Mouse (Mus musculus): Measurements from ENCODE around the gene Arhgef19. TPM values are rescaled to one million over a fixed set of nuclear protein-coding genes. Genes with fewer than 3 reads are reported as not detected.
A peak's percentile ranks its signal among the peaks of the same experiment; 100 is the strongest.

The Arhgef19 gene
- 10 to 100 TPM in 1 of 2 experiments, 1 to 10 TPM in 1; 9.2 to 10.5 TPM for total RNA-seq (2021)
- long read RNA-seq, experiment 1, partial matches to known transcripts, result 0 of 15 reads
- long read RNA-seq, experiment 1, other reads (novel, unspliced or antisense), result 15 of 15 reads
- long read RNA-seq, experiment 2, partial matches to known transcripts, result 2 of 9 reads
- long read RNA-seq, experiment 2, other reads (novel, unspliced or antisense), result 7 of 9 reads

DNA sequence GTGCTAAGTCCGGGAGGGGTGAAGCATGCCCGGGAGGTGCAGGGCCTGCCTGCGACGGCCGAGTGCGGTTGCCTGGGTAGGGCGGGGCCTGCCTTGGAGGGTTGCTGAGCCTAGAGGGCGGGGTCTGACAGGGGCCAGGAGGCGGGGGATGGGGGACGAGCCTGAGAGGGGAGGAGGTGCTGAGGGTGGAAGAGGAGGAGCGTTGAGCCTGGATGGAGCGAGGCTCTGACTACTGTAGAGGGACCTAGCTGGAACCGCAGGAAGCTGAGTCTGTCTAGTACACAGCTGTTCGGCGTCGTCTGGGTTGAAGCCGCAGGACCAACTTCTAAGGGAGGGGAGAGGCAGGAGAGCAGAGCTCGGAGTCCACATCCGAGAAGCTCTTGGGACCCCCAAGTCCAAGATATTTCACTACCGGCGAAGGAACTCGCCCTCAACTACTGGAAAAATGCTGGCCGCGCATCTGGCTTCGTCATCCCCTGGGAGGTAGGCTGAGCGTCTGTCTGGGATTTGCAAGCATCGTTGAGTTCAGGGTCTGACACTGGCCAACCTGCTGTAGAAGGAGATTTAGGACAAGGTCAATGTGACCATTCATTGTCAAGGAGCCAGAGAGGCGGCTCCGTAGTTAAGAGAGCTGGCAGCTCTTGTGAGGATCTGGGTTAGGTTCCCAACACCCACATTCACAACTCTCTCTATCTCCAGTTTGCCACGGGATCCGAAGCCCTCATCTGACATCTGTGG is at the start of gene Arhgef19:
Gene Arhgef19, plus strand, starts transcription at position 112 of the 738 bp plus-strand sequence.
- intact Hi-C loops (cut with DNase I), result no loop called here
- DNase-seq (ENCODE audit: low spot score in 2 of 2), result peak in 1 of 2 experiments; percentile 49

DNA sequence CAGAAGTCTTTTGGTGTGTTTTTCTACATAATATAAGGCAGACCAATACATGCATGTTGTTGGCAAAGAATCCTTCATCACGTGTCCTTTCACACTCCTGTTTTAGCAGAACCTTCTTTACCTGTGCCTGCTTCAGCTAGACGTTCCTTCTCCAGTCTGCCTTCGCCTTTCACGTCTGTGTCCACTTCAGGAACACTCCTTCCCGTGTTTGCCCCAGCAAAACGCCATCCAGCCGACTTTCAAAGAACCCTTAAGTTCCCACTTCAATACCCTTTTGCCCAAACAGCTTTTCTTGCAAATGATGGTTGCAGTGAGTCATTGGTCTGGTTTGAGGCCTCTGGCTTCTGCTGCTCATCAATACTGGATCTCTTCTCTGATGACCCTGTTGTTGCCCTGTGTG is 48.0 kb upstream of the Arhgef19 start:
- no peak for DNase-seq (ENCODE audit: low spot score in 2 of 2)
- intact Hi-C loops (cut with DNase I), result no loop called here

DNA sequence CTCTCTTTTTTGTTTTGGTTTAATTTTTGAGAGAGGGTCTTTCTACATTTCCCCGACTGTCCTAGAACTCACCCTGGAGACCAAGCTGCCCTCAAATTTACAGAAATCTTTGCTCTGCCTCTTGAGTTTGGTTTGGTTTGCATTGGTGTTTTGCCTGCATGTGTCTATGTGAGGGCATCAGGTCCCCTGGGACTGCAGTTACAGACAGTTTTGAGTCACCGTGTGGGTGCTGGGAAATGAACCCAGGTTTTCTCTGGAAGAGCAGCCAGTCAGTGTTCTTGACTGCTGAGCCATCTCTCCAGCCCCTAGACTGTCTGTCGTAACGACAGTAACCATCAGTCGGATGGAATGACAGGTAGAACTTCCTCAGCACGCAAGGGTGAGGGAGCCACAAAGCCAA is 44.7 kb upstream of the Arhgef19 start:
- intact Hi-C loops (cut with DNase I), result no loop called here
- DNase-seq (ENCODE audit: low spot score in 2 of 2), result no peak

DNA sequence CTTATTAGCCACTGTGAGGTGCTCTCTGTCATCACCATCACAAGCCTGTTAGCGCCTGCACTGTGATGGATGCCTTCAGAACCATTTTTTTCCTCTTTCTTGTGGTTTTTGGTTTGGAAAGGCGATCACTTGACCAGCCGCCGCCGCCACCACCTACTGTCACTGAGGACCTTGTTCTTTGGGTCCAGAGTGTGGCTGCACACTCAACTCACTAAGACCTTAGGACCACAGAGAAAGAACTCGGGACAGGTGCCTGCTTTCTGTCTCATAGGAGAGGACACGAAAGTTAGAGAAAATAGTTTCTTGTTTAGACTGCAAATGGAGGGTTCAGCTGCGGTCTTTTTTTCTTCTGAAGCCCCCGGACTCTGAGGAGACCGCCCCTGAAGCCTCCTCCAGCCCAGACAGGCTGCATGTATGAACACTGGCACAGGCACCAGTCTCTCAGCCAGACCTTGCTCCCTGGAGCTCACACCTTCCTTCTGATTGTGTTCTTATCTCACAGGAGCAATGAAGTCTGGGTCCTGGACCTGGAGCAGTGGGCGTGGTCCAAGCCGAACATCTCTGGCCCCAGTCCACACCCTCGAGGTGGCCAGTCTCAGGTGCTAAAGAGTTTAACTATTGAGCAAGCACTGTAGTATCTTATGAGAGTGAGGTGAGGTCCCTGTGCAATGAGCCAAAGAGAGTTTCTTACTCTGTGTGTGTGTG is 42.2 kb upstream of the Arhgef19 start:
- intact Hi-C loops (cut with DNase I), result no loop called here
- no peak for DNase-seq (ENCODE audit: low spot score in 2 of 2)

DNA sequence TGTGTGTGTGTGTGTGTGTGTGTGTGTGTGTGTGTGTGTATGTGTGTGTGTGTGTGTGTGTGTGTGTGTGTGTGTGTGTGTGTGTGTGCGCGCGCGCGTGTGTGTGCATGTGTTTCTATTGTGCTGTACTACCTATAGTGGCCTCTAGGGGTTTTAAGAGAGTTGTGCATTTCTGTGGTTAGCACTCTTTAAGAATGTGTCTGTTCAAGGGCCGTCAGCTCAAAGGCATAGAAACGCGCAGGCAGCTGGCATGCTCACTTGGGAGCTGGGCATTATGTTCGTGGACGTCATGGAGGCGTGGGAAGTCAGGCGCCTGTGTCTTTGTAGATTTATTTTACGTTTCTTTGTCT is 41.6 kb upstream of the Arhgef19 start:
- intact Hi-C loops (cut with DNase I), result no loop called here
- no peak for DNase-seq (ENCODE audit: low spot score in 2 of 2)

DNA sequence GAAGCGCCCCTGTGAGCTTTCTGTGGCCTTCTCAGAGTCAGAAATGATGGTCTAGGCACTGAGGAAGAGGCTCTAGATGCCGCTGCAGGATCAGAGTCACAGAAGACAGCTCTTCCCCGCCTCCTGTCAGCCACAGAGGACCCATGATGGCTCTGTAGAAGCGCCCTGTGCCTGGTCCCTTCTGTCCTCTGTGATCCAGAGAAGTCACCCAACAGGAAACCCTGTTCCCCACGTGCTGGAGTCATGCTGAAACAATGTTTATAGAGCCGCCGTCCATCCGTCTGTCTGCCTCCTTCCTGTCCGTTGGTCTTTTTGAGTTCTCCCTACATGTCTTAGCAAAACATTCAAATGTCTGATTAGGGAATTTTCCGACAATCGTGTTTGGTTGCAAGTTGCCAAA is 38.4 kb upstream of the Arhgef19 start:
- DNase-seq (ENCODE audit: low spot score in 2 of 2), result no peak
- intact Hi-C loops (cut with DNase I), result loop anchor here (5.0 kb wide), 2 partner anchors 54 to 161 kb away; partner anchors contain the start of gene Fbxo42

DNA sequence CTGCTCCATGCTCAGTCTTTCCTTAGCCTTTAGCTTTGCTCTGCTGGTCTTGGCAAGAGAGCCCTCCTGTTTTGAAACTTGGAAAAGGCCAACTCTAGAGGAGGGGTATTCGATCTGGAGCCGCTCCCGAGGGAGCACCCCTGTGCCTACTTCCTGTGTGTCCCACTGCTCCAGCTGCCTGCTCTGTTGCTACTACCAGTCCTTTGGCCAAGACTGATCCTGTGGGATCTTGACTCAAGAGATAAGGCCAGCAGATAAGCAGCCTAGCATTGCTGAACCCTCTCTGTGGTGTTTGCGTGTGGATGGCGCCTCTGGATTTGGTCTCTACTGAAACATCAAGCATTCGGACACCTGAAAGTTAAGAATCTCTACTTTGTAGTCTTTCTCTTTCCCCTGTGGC is 37.1 kb upstream of the Arhgef19 start:
- no peak for DNase-seq (ENCODE audit: low spot score in 2 of 2)
- intact Hi-C loops (cut with DNase I), result loop anchor here (5.0 kb wide), 2 partner anchors 55 to 160 kb away; partner anchors contain the start of gene Fbxo42

DNA sequence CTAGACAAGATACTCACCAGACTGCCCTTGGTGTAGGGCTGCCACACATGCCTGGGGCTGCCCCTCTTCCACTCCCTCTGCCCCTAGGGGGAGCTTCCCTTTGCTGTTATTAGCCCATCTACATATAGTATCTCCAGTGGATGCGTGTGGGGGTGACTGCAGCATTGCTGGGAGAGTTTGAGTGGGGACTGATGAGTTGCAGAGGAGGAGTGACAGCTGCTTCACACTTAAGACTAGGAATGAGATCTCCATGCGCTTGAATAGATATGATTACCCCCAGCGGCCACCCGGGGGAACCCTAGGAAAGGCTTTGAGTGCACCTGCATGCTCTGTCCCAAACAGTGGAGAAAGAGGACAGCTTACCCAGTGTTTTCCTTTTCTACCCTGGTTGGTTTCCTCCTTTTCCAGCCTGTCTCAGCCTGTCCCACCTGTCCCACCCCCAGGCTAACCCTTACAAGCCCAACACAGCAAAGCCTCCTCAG is 34.7 kb upstream of the Arhgef19 start:
- intact Hi-C loops (cut with DNase I), result loop anchor here (5.0 kb wide), 2 partner anchors 57 to 158 kb away; partner anchors contain the start of gene Fbxo42
- DNase-seq (ENCODE audit: low spot score in 2 of 2), result peak; percentile 38 to 56

DNA sequence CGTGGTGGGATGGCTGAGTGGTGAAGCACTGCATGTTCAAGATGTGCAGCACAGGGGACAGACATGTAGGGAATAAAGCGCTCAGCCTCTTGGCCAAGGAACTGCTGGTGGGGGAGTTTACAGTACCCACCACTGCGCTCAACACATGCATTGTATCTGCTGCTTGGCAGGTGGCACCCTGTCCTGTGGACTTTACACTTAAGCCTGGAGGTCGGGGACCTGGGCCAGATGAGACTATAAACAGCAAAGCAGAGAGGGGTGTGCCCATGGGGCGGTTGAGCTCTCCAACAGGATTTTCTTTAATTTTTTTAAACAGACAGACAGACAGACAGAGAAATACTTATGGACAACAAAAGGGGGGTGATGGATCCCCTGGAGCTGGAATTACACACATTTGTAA is 32.2 kb upstream of the Arhgef19 start:
- no peak for DNase-seq (ENCODE audit: low spot score in 2 of 2)
- intact Hi-C loops (cut with DNase I), result no loop called here

DNA sequence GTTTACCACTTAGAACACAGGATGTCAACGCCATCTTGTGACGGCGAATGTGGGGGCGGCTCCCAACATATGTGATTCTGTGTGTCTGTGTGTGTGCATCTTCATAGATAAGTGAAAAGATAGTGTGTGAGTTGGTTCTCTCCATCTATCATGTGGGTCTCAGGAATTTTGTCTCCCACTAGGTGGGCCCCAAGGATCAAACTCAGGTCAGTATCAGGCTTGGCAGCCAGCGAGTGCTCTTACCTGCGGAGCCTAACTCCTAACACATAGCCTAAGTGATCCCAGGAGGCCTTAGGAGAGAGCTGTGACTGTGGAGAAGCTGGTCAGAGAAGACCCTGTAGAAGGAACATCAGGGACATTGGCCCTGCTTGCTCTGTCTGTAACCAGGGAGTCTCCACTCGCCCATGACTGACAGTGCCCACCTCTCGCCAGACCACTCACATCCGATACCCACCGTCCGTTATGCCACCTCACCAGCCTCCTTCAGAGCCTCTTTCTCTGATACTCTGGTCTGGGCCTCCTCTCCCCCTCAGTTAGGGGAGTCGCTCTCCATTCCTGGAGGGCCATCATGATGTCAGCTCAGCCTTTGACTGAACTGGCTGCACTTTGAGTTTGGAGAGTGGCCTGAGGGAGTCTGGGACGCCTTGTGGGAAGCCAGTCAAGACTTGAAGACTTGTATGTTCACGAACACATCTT is 28.6 kb upstream of the Arhgef19 start:
- intact Hi-C loops (cut with DNase I), result no loop called here
- DNase-seq (ENCODE audit: low spot score in 2 of 2), result no peak

DNA sequence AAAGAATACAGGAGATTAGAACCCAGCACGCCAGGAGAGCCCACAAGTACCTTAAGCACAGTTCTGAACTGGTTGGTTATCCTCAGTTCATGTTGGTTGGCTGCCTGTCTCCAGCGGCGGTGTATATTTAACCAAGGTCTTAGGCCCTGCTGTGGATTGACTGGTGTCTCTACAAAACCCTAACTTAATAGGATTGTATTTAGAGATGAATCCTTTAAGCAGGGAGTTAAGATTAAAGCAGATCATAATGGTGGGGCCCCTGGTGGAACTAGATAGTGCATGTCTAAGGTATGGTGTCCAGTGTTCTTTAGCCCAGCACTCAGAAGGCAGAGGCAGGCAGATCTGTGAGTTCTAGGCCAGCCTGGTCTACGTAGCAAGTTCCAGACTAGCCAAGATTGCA is 27.7 kb upstream of the Arhgef19 start:
- intact Hi-C loops (cut with DNase I), result no loop called here
- no peak for DNase-seq (ENCODE audit: low spot score in 2 of 2)

DNA sequence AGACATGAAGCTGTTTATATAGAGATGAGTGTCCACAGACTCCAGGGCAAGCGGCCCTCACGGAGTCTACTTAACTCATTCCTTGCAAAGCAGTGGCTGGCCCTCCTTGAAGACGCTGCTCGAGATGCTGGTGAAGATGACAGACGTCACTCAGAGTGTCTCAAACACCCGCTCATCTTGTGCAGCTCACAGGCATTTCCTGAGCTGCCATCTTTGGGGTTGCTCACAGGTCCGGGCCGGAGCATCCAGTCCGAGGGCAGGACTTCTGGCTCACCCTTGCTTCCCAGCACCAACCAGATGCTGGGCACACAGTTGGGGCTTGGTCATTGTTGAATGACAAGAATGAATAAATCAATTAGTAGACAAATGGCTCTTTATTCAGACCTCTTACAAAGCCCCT is 26.4 kb upstream of the Arhgef19 start:
- intact Hi-C loops (cut with DNase I), result no loop called here
- DNase-seq (ENCODE audit: low spot score in 2 of 2), result no peak

DNA sequence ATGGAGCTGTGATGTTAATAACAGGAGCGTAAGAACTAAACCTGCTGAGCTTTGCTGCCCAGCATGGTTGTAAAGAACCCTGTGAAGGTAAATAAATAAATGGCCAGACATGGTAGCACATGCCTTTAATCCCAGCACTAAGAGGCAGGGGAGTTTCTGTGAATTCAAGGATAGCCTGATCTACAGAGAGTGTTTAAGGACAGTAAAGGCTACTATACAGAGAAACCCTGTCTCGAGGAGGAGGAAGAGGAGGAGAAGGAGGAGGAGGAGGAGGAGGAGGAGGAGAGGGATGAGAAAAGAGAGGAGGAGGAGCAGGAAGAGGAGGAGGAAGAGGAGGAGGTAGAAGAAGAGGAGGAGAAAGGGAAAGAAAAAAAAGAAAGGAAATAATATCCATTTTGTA is 26.0 kb upstream of the Arhgef19 start:
- intact Hi-C loops (cut with DNase I), result no loop called here
- DNase-seq (ENCODE audit: low spot score in 2 of 2), result no peak

DNA sequence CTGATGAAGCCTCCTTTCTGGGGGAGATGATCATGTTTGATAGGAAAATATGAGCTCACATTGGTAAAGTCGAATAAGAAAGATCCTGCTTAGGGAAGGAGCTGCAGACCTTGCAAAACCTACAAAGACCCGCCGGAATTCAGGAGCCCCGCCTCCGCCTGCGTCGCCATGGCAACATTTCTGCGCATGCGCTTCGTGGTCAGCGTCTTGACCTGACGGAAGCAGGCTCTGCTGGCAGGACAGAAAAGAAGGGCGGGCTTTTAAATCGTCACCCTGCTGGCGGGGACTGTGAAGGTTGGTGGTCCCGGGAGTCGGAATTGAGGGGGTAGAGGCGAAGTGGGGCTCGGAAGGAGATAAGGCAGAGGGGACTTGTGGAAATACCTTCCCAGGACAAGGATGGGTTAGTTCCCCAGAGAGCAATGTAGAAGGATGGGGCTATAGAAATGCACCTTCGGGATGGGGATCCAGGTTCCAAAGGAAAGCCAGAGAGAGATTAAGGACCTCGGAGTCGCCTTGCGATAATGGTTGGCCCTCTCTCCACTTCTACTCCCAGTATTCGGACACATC is 25.4 kb upstream of the Arhgef19 start, which contains the start of gene Rsg1:
Gene Rsg1, plus strand, starts transcription at position 187 of the 567 bp plus-strand sequence.
- intact Hi-C loops (cut with DNase I), result no loop called here
- DNase-seq (ENCODE audit: low spot score in 2 of 2), result peak; percentile 94 to 96

DNA sequence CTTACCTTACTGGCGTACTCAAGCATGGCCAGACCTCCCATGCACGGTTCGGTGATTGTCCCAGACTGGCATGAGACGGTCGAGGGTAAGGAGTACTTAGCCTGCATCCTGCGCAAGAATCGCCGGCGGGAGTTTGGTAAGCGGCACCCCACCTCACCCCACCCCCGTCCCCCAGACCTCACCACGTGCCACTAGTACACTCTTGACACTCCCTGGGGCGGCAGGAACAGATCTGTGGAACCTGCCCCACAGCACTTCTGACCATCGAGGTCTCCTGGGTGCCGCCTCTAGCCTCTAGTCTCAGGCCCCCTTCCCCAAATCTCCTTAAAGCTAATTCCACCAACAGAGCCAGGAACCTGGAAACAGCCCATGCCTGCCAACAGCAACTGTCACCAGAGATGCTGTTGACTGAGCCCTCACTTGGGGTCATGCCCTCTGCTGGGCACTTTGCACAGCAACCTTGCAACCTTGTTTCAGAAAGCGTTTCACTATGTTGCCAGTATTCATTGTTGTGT is 24.9 kb upstream of the Arhgef19 start:
- intact Hi-C loops (cut with DNase I), result no loop called here
- DNase-seq (ENCODE audit: low spot score in 2 of 2), result no peak

DNA sequence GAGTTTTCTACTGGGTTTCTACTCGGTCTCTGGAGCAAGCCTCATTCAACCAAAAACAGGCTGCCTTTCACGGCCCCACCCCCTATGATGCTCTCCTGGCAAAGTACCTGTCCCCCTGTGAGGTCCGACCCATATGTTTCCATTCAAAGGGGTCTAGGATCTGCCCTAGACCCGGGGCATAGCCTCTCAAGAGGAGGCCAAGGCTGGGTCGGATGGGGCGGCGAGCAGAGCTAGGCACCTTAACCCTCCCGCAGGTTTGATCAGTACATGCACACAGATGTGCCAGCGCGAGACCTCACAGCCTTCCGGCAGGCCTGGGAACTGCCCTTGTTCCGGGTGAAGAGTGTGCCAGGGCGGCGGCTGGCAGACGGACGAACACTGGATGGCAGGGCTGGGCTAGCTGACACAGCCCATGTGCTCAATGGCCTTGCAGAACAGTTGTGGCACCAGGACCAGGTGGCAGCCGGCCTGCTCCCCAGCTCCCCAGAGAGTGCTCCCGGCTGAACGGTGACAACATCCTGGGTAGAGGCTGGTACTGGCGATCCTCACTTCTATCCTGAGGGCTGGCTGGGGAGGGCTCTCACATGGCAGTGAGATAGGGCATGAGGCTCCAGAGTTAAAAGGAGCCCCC is 19.6 kb upstream of the Arhgef19 start:
- DNase-seq (ENCODE audit: low spot score in 2 of 2), result no peak
- intact Hi-C loops (cut with DNase I), result no loop called here

DNA sequence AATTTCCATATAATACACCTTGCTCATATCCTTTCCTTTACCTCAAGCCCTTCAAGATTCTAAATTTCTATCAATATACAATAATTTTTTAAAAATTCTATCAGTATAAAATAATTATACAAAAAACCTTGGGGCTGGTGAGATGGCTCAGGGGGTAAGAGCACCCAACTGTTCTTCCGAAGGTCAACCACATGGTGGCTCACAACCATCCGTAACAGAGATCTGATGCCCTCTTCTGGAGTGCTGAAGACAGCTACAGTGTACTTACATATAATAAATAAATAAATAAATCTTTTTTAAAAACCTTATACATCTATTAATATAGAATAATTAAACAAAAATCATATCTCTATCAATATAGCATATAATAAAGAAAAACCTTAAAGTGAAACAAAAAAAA is 17.5 kb upstream of the Arhgef19 start:
- DNase-seq (ENCODE audit: low spot score in 2 of 2), result no peak
- intact Hi-C loops (cut with DNase I), result no loop called here

DNA sequence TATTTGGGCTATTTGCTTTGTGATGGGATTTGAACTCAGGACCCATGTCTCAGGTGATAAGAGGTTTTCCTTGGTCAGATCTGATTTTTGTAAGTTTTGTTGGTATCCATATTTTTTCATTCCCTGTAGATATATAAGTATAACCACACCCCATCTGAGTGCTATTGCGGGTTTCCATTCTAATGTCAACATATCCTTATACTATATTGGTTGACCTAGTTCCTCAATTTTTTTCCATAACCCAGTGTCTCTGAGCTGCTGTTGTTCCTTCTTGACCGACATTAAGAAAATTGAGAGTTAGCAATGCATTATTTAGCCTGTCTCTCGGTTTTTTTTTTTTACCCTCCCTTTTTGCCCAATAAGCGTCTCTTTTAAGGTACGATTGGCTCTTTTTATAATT is 16.5 kb upstream of the Arhgef19 start:
- intact Hi-C loops (cut with DNase I), result no loop called here
- no peak for DNase-seq (ENCODE audit: low spot score in 2 of 2)

DNA sequence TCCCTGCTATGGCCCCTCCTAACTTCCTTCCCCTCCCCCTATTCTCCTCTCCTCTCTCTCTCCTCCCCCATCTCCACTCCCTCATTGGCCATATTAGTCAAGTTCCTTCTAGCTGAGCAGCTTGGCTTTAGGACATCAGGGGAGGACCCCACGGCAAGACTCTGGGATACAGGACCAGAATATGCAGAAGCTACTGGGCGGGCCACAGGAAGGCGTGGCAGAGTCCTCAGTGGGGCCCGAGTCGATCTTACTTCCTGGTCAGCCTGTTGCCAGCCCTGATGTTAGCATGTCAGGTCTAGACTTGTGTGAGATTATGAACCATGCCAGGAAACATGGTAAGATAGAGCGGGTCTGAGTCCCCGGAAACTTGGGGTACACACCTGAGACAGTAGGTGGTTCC is 10.6 kb upstream of the Arhgef19 start:
- intact Hi-C loops (cut with DNase I), result no loop called here
- DNase-seq (ENCODE audit: low spot score in 2 of 2), result no peak
